Mouse (Mus musculus) CH12.LX (cell line): Measurements from ENCODE around the gene Gse1.

Source experiments
- CHD2 ChIP-seq: IDR thresholded peaks from 2 replicates; pipeline ENCODE4 v1.6.1; 2011; ENCODE audit warnings: low read length, improper control_type of control experiment
- CTCF ChIP-seq, 2 experiments: IDR thresholded peaks in 1 of 2; conservative IDR thresholded peaks in 1 of 2; 2 replicates each; pipeline ENCODE4 v1.5.1; 2011 to 2012; ENCODE audit warnings: low read depth in 2 of 2, low read length in 2 of 2, improper control_type of control experiment in 1 of 2, inconsistent platforms in 1 of 2, mild to moderate bottlenecking in 1 of 2, moderate library complexity in 1 of 2
- EP300 ChIP-seq: IDR thresholded peaks from 2 replicates; pipeline ENCODE4 v1.6.1; 2011; ENCODE audit warnings: low read length, improper control_type of control experiment
- JUND ChIP-seq: conservative IDR thresholded peaks from 2 replicates; pipeline ENCODE4 v1.6.1; 2011; ENCODE audit warnings: low read depth, low read length, improper control_type of control experiment
- KAT2A ChIP-seq: IDR thresholded peaks from 2 replicates; pipeline ENCODE4 v1.6.1; 2012; ENCODE audit warnings: low read length, improper control_type of control experiment, inconsistent platforms; ENCODE audit not compliant: insufficient replicate concordance
- MYC ChIP-seq: IDR thresholded peaks from 2 replicates; pipeline ENCODE4 v1.6.1; 2011; ENCODE audit warnings: low read depth, mild to moderate bottlenecking, improper control_type of control experiment, low read length
- NRF1 ChIP-seq: IDR thresholded peaks from 2 replicates; pipeline ENCODE4 v1.6.1; 2014; ENCODE audit warnings: low read depth, mild to moderate bottlenecking, inconsistent platforms, low read length, improper control_type of control experiment, moderate library complexity
- POLR2A ChIP-seq: IDR thresholded peaks from 2 replicates; pipeline ENCODE4 v1.6.1; 2011; ENCODE audit warnings: low read depth, mild to moderate bottlenecking, improper control_type of control experiment, low read length
- RCOR1 ChIP-seq: conservative IDR thresholded peaks from 2 replicates; pipeline ENCODE4 v1.6.1; 2012; ENCODE audit warnings: low read depth, mild to moderate bottlenecking, inconsistent platforms, low read length, improper control_type of control experiment
- TCF12 ChIP-seq: IDR thresholded peaks from 2 replicates; pipeline ENCODE4 v1.6.1; 2014; ENCODE audit warnings: low read depth, mild to moderate bottlenecking, inconsistent platforms, low read length, improper control_type of control experiment
- USF1 ChIP-seq: IDR thresholded peaks from 2 replicates; pipeline ENCODE4 v1.6.1; 2014; ENCODE audit warnings: low read depth, mild to moderate bottlenecking, inconsistent platforms, low read length, improper control_type of control experiment

GRCm38 (mm10) chr8:120373621-120374020 is 145.4 kb downstream of the Gse1 start:
- no peak for TF ChIP-seq CHD2
- TF ChIP-seq POLR2A = no peak
- TF ChIP-seq NRF1 = no peak
- no peak for TF ChIP-seq CTCF (conservative IDR thresholded peaks at IDR 0.05 in 1 of 2, IDR thresholded peaks at IDR 0.05 in 1 of 2; ENCODE audit: low read depth in 2 of 2, low read length in 2 of 2)
- no peak for TF ChIP-seq EP300
- TF ChIP-seq KAT2A = no peak
- TF ChIP-seq JUND = no peak
- TF ChIP-seq TCF12 = no peak
- TF ChIP-seq RCOR1 = no peak
- no peak for TF ChIP-seq USF1
- no peak for TF ChIP-seq MYC
